Mouse (Mus musculus): ENCODE data around the gene Fam3b.

GRCm38 (mm10) chr16:97544340-97544739 lies 29.7 kb upstream of the Fam3b start:
- TF ChIP-seq CTCF (IDR thresholded peaks at IDR 0.05; ENCODE audit: insufficient read depth, low read length) (no peak), POLR2A (IDR thresholded peaks at IDR 0.05; ENCODE audit: borderline replicate concordance, extremely low read depth, low read depth, low read length) (no peak)

Measured in lung, adult 2 months (tissue).